Mouse (Mus musculus) C2C12 (cell line): ENCODE data around the gene Dennd2a. TPM values are rescaled to one million over a fixed set of nuclear protein-coding genes. Genes with fewer than 3 reads are reported as not detected.

Source experiments
- H3K27me3 ChIP-seq: one replicate; pipeline ENCODE4 v1.6.1; 2011; ENCODE audit not compliant: control insufficient read depth, insufficient read depth, insufficient read length
- H3K36me3 ChIP-seq: one replicate; pipeline ENCODE4 v1.6.1; 2011; ENCODE audit not compliant: control insufficient read depth, insufficient read depth
- H3K4me3 ChIP-seq: one replicate; pipeline ENCODE4 v1.5.1; 2011; ENCODE audit warnings: mild to moderate bottlenecking, control low read depth; ENCODE audit not compliant: poor library complexity, insufficient read depth, severe bottlenecking
- H3K79me2 ChIP-seq: one replicate; pipeline ENCODE4 v1.6.1; 2011; ENCODE audit not compliant: control insufficient read depth, insufficient read depth
- H3K79me3 ChIP-seq: one replicate; pipeline ENCODE4 v1.6.1; 2011; ENCODE audit warnings: low read depth, control low read depth
- H3ac ChIP-seq: one replicate; pipeline ENCODE3; 2011; ENCODE audit warnings: low read depth; ENCODE audit not compliant: control insufficient read depth, insufficient read length
- CEBPB ChIP-seq: IDR thresholded peaks from one replicate; pipeline ENCODE4 v1.6.1; 2011; ENCODE audit warnings: low read depth, mild to moderate bottlenecking, control low read depth, moderate library complexity
- CTCF ChIP-seq: IDR thresholded peaks from one replicate; pipeline ENCODE4 v1.5.1; 2011; ENCODE audit not compliant: control insufficient read depth, insufficient read depth, insufficient read length
- FOSL1 ChIP-seq: IDR thresholded peaks from one replicate; pipeline ENCODE4 v1.8.0; 2011; ENCODE audit warnings: mild to moderate bottlenecking, low read length; ENCODE audit not compliant: poor library complexity, insufficient read depth, severe bottlenecking
- MAX ChIP-seq: IDR thresholded peaks from one replicate; pipeline ENCODE4 v1.6.1; 2011; ENCODE audit warnings: mild to moderate bottlenecking, control low read depth
- MYOD1 ChIP-seq: IDR thresholded peaks from one replicate; pipeline ENCODE4 v1.6.1; 2011; ENCODE audit warnings: low read depth; ENCODE audit not compliant: control insufficient read depth, insufficient read length
- MYOG ChIP-seq: IDR thresholded peaks from one replicate; pipeline ENCODE4 v1.6.1; 2011; ENCODE audit not compliant: control insufficient read depth, insufficient read length; ENCODE audit errors: extremely low read depth
- USF1 ChIP-seq: IDR thresholded peaks from one replicate; pipeline ENCODE4 v1.6.1; 2011; ENCODE audit warnings: low read depth, mild to moderate bottlenecking, control low read depth, moderate library complexity
- polyA plus RNA-seq: library from polyadenylated mRNA; unstranded; fragments of >200 nt; fragmentation: generic; extraction: Trizol; gene quantifications from one replicate; pipeline ENCODE4 v1.2.1, GENCODE M21; 2012; ENCODE audit warnings: missing spikeins

Gene Dennd2a
- polyA plus RNA-seq, 1 experiment = 11.5 TPM

- TF ChIP-seq CTCF (no peak), MYOG (no peak), FOSL1 (no peak), USF1 (no peak), MAX (no peak), CEBPB (no peak), MYOD1 (no peak)
- H3K4me3 ChIP-seq = no peak overlapping the region
- peaks cover 29% of the 10 kb centered on the region for H3K79me2 ChIP-seq
- no peaks in the 10 kb centered on the region for H3K27me3 ChIP-seq
- H3K79me3 ChIP-seq = no peaks in the 10 kb centered on the region
- no peaks in the 10 kb centered on the region for H3K36me3 ChIP-seq
- H3ac ChIP-seq = peak overlapping the region; percentile 33
These were observed 5.6 kb downstream of the Dennd2a start for GRCm38 (mm10) chr6:39551981-39552636.

GRCm38 (mm10) chr6:39548030-39548429, 9.6 kb downstream of the Dennd2a start:
- H3ac ChIP-seq = no peak overlapping the region
- no peaks in the 10 kb centered on the region for H3K79me3 ChIP-seq
- TF ChIP-seq FOSL1 (no peak), CEBPB (no peak), CTCF (no peak)
- H3K27me3 ChIP-seq = no peaks in the 10 kb centered on the region
- H3K4me3 ChIP-seq = no peak overlapping the region
- H3K36me3 ChIP-seq = no peaks in the 10 kb centered on the region
- H3K79me2 ChIP-seq = peaks cover 12% of the 10 kb centered on the region

GRCm38 (mm10) chr6:39545474-39545873, 12.2 kb downstream of the Dennd2a start:
- H3ac ChIP-seq = no peak overlapping the region
- H3K4me3 ChIP-seq = no peak overlapping the region
- H3K27me3 ChIP-seq = no peaks in the 10 kb centered on the region
- no peaks in the 10 kb centered on the region for H3K79me3 ChIP-seq
- peaks cover 12% of the 10 kb centered on the region for H3K79me2 ChIP-seq
- no peak for TF ChIP-seq CEBPB
- TF ChIP-seq FOSL1 = no peak
- TF ChIP-seq MYOD1 = no peak
- no peak for TF ChIP-seq MAX
- no peak for TF ChIP-seq USF1
- TF ChIP-seq CTCF = no peak
- no peaks in the 10 kb centered on the region for H3K36me3 ChIP-seq

- TF ChIP-seq MAX (no peak), CEBPB (no peak), USF1 (no peak), CTCF (no peak), MYOD1 (no peak), FOSL1 (no peak), MYOG (no peak)
- no peaks in the 10 kb centered on the region for H3K79me3 ChIP-seq
- no peaks in the 10 kb centered on the region for H3K27me3 ChIP-seq
- H3K4me3 ChIP-seq = no peak overlapping the region
- H3ac ChIP-seq = no peak overlapping the region
- H3K79me2 ChIP-seq = peaks cover 2% of the 10 kb centered on the region
- H3K36me3 ChIP-seq = no peaks in the 10 kb centered on the region
These were observed 13.8 kb downstream of the Dennd2a start for GRCm38 (mm10) chr6:39543769-39544420.

- H3K4me3 ChIP-seq = no peak overlapping the region
- H3K27me3 ChIP-seq = no peaks in the 10 kb centered on the region
- no peaks in the 10 kb centered on the region for H3K79me2 ChIP-seq
- H3ac ChIP-seq = no peak overlapping the region
- H3K79me3 ChIP-seq = no peaks in the 10 kb centered on the region
- TF ChIP-seq MYOG (no peak), FOSL1 (no peak), CTCF (no peak)
- H3K36me3 ChIP-seq = no peaks in the 10 kb centered on the region
These were observed 14.8 kb downstream of the Dennd2a start for GRCm38 (mm10) chr6:39542631-39543597.
